Mouse (Mus musculus) CD8-positive naive resting alpha-beta T cell, adult 57 days (primary cell): ENCODE data around the gene Taar6. TPM values are rescaled to one million over a fixed set of nuclear protein-coding genes. Genes with fewer than 3 reads are reported as not detected.

Experiments
- total RNA-seq: library from RNA; stranded (reverse); gene quantifications from one replicate; pipeline ENCODE4 v1.2.4, GENCODE M21; 2023

Taar6 gene
- not detected for total RNA-seq

GRCm38 (mm10) chr10:23985546-23985945 lies at the start of gene Taar6:
TSS of gene Taar6 (minus strand) at chr10:23985646.

GRCm38 (mm10) chr10:24026922-24027321 lies 41.5 kb upstream of the Taar6 start, which contains the start of gene Taar7d:
TSS of gene Taar7d (plus strand) at chr10:24027222.

GRCm38 (mm10) chr10:23999639-24000038 lies 14.2 kb upstream of the Taar6 start, which contains the start of gene Taar7b:
TSS of gene Taar7b (plus strand) at chr10:23999939.

GRCm38 (mm10) chr10:23993381-23993780 lies 7.9 kb upstream of the Taar6 start, which contains the start of gene Taar7a:
TSS of gene Taar7a (minus strand) at chr10:23993481.

GRCm38 (mm10) chr10:23970656-23971165 lies 14.7 kb downstream of the Taar6 start, which contains the start of gene Taar5:
TSS of gene Taar5 (plus strand) at chr10:23970706.

GRCm38 (mm10) chr10:23960444-23960915 lies 25.0 kb downstream of the Taar6 start, which contains the start of gene Taar4:
TSS of gene Taar4 (plus strand) at chr10:23960494.

GRCm38 (mm10) chr10:23949508-23950005 lies 35.9 kb downstream of the Taar6 start, which contains the start of gene Taar3:
TSS of gene Taar3 (plus strand) at chr10:23949558.

GRCm38 (mm10) chr10:23938312-23938711 lies 47.1 kb downstream of the Taar6 start, which contains the start of gene Taar2:
TSS of gene Taar2 (plus strand) at chr10:23938572.

Other genes with a start within 250 kb of the Taar6 start
- gene Rps12, start 198.4 kb downstream of the Taar6 start, total RNA-seq = 1,357 TPM
- gene Slc18b1, start 188.7 kb downstream of the Taar6 start, total RNA-seq = not detected
- not detected for gene Vnn3, start 134.2 kb downstream of the Taar6 start, total RNA-seq
- gene Vnn1, start 91.0 kb downstream of the Taar6 start, total RNA-seq = not detected
- not detected for gene Taar1, start 65.3 kb downstream of the Taar6 start, total RNA-seq
- not detected for gene Taar2, start 47.1 kb downstream of the Taar6 start, total RNA-seq
- not detected for gene Taar3, start 36.1 kb downstream of the Taar6 start, total RNA-seq
- not detected for gene Taar4, start 25.2 kb downstream of the Taar6 start, total RNA-seq
- gene Taar5, start 14.9 kb downstream of the Taar6 start, total RNA-seq = not detected
- not detected for gene Taar7a, start 7.8 kb upstream of the Taar6 start, total RNA-seq
- gene Taar7b, start 14.3 kb upstream of the Taar6 start, total RNA-seq = not detected
- gene Taar7d, start 41.6 kb upstream of the Taar6 start, total RNA-seq = not detected
- not detected for gene Taar7e, start 52.0 kb upstream of the Taar6 start, total RNA-seq
- gene Taar7f, start 63.9 kb upstream of the Taar6 start, total RNA-seq = not detected
- not detected for gene Taar8a, start 90.9 kb upstream of the Taar6 start, total RNA-seq
- gene Taar8b, start 106.6 kb upstream of the Taar6 start, total RNA-seq = not detected
- not detected for gene Taar8c, start 116.3 kb upstream of the Taar6 start, total RNA-seq
- gene Taar9, start 123.9 kb upstream of the Taar6 start, total RNA-seq = not detected
- 38.6 TPM for gene Stx7, start 163.7 kb upstream of the Taar6 start, total RNA-seq
- gene Moxd1, start 237.9 kb upstream of the Taar6 start, total RNA-seq = not detected